Mouse (Mus musculus) small intestine, adult 2 months (tissue): ENCODE results near the gene Tut7. TPM values are rescaled to one million over a fixed set of nuclear protein-coding genes. Genes with fewer than 3 reads are reported as not detected.
A peak's percentile ranks its signal among the peaks of the same experiment; 100 is the strongest.

Experiments used
- H3K27ac ChIP-seq: fragments of 200-500 bp; 2 replicates; pipeline ENCODE4 v1.5.1; 2012; ENCODE audit warnings: low read depth, low read length, control low read depth, inconsistent platforms; ENCODE audit not compliant: insufficient read depth
- H3K27me3 ChIP-seq: fragments of 200-500 bp; 2 replicates; pipeline ENCODE4 v1.6.1; 2012; ENCODE audit warnings: mild to moderate bottlenecking, moderate library complexity, low read length, inconsistent platforms; ENCODE audit not compliant: control insufficient read depth, insufficient read depth
- H3K36me3 ChIP-seq: fragments of 200-500 bp; 2 replicates; pipeline ENCODE4 v1.6.1; 2012; ENCODE audit warnings: mild to moderate bottlenecking, low read length, control low read depth, inconsistent platforms; ENCODE audit not compliant: control insufficient read depth, insufficient read depth
- H3K4me1 ChIP-seq: fragments of 200-500 bp; 2 replicates; pipeline ENCODE4 v1.6.1; 2012; ENCODE audit warnings: low read length, inconsistent platforms, mixed read lengths; ENCODE audit not compliant: control insufficient read depth, insufficient read depth, insufficient read length
- H3K4me3 ChIP-seq: fragments of 200-500 bp; 2 replicates; pipeline ENCODE4 v1.5.1; 2012; ENCODE audit warnings: low read depth, mild to moderate bottlenecking, control low read depth, inconsistent platforms, low read length, moderate library complexity
- CTCF ChIP-seq: fragments of 200-500 bp; IDR thresholded peaks from 2 replicates; pipeline ENCODE4 v1.5.1; 2012; ENCODE audit warnings: low read depth, mild to moderate bottlenecking, control low read depth, inconsistent platforms, low read length, moderate library complexity, mixed read lengths; ENCODE audit not compliant: insufficient replicate concordance, insufficient read length; ENCODE audit errors: extremely low read depth
- POLR2A ChIP-seq: fragments of 200-500 bp; IDR thresholded peaks from 2 replicates; pipeline ENCODE4 v1.6.1; 2012; ENCODE audit warnings: low read depth, mild to moderate bottlenecking, control low read depth, inconsistent platforms, low read length, moderate library complexity
- WGBS: fragments of 180-500 bp; shearing (Covaris S2); methylation state at CpG from one replicate; pipeline ENCODE4 v1.1.7; 2018; 5-methylcytosine and 5-hydroxymethylcytosine counted together
- polyA plus RNA-seq: library from polyadenylated mRNA; depleted of rRNA; stranded (reverse); fragments of >200 nt; gene quantifications from 2 replicates; pipeline ENCODE4 v1.2.3, GENCODE M21; 2012

Tut7 gene
- polyA plus RNA-seq, 1 experiment: 33.3 TPM

DNA sequence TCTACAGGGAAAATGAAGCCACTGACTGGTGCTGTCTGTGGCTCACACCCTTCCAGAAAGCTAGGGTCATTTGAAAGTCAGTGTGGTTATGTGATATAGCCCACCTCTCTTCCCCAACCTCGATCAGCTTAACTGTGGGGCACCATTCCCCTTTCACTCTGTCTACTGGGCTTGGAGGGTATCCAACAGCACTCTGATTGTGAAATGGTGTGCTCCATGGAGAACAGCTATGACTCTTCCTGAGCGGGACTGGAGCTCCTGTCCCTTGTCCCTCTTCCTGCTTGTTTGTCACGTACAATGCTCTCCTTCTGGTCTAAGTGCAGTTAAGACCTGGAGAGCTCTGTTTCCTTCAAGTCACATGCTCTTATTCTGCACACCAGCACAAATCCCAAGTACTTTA, 47.8 kb downstream of the Tut7 start:
- H3K36me3 ChIP-seq: peaks cover 60% of the 10 kb centered on the region
- WGBS: 75% methylated on average over 3 of the region's 3 CpGs
- no peak overlapping the region for H3K27ac ChIP-seq
- H3K4me3 ChIP-seq: no peak overlapping the region
- TF ChIP-seq CTCF (no peak), POLR2A (no peak)
- peaks cover 7% of the 10 kb centered on the region; the same call in 1 of the 2 replicates for H3K4me1 ChIP-seq
- H3K27me3 ChIP-seq: no peaks in the 10 kb centered on the region

DNA sequence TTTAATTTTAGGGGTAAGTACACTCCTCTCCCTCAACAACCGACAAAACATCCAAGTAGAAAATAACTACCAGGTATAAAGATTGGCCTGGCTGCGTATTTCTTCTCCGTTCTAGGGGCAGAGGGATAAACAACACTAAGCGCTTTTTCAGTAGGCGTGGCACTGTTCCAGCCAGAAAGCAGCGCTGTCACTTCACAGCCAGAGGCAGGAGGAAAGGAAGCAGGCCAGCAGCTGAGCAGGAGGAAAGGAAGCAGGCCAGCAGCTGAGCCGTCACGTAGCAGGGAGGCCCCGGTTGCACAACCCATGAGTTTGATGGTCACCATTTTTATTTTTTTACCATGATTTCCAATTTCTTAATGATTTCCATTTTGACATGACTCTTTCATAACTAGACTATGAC, 51.7 kb downstream of the Tut7 start:
- peak overlapping the region; percentile 53 for H3K27ac ChIP-seq
- no peak overlapping the region for H3K4me3 ChIP-seq
- TF ChIP-seq CTCF (no peak), POLR2A (no peak)
- peaks cover 28% of the 10 kb centered on the region for H3K36me3 ChIP-seq
- peaks cover 21% of the 10 kb centered on the region for H3K4me1 ChIP-seq
- no peaks in the 10 kb centered on the region for H3K27me3 ChIP-seq
- 27% methylated on average over 9 of the region's 9 CpGs for WGBS

DNA sequence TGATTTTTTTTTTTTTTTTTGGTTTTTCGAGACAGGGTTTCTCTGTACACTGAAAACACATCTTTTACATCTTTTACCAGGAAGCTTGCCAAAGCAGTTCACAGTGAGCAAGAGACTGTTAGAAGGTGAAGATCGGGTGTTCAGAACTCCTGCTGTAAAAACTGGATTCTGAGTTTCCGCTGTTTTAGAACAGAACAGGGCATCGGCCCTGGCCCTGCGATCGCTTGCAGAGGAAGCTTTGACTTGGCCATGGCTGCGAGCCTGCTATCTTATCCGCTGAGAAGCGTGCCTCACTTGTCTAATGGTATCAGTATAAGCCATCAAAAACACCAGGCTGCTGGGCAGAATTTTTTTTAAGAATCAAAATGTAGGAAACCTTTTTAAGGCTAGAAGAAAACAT, 52.1 kb downstream of the Tut7 start:
- Histone ChIP-seq H3K4me3 (no peak overlapping the region), H3K4me1 (peaks cover 25% of the 10 kb centered on the region), H3K27ac (peak overlapping the region; percentile 74), H3K27me3 (no peaks in the 10 kb centered on the region), H3K36me3 (peaks cover 24% of the 10 kb centered on the region)
- whole genome bisulfite sequencing: 38% methylated on average over 9 of the region's 9 CpGs
- TF ChIP-seq POLR2A (no peak), CTCF (no peak)

DNA sequence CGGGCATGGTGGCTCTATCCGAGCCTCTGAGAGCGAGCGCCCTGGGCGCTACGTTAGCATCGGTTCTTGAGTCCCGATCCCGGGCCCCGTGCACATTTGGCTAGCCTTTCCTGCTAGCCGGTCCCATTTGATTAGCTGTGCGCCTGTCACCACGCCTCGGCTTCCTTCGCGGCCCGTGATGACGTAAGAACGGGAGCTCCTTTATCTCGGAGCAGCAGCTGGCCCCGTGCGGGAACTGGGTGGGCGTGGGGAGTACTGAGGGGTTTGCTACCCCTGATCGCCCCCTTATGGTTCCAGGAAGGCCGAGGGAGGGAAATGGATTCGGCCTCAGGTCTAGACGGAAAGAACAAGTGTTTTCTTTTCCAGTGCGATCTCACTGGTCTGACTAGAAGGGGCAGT, 52.8 kb downstream of the Tut7 start:
- H3K4me3 ChIP-seq: peak overlapping the region; percentile 68
- no peak for TF ChIP-seq CTCF
- no peaks in the 10 kb centered on the region for H3K27me3 ChIP-seq
- H3K4me1 ChIP-seq: peaks cover 26% of the 10 kb centered on the region
- H3K36me3 ChIP-seq: peaks cover 19% of the 10 kb centered on the region
- under 1% methylated on average over 28 of the region's 28 CpGs for WGBS
- H3K27ac ChIP-seq: peak overlapping the region; percentile 96

DNA sequence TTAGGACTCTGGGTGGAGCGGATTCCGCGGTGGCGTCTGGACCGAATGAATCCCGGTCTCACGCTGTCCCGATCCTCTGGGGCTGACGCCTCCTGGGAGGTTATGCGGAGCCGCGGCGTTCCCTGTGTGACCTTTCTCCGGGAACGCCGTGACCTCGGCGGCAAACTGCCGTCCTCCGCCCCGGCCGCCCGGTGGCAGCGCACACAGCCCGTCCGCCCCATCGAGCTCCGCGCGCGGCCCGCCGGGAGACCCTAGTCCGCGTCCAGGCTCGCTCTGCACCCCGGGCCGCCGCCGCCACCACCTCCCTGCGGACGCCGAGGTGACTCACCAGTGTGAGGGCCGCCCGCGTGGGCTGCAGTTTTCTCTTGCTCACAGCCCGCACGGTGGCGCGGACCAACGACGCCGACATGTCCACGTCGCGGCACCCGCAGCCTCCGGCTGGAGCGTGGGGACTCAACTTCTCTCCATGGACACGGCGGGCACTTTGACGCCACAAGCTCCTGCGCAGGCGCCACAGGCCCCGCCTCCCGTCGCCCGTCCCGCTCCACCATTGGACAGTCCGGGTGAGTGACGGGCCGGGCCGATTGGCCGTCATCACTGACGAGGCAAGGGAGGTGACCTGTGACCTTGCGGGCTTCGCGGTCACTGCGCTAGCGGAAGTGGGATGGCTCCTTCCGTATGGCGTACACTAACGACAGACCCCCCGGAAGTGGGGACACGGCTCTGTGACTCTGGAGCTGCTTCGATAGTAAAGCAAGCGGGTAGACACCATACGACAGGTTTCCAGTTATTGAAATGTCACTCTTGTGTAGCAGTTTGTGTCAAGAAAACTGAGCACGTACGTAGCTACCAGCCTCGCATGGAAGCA, 53.4 kb downstream of the Tut7 start, which contains the start of gene Isca1:
Gene Isca1 (minus strand): TSS at position 515 of the 868 bp plus-strand sequence.
- TF ChIP-seq POLR2A (peak; percentile 15), CTCF (no peak)
- H3K36me3 ChIP-seq: peaks cover 15% of the 10 kb centered on the region
- peak within 1 kb of the TSS; percentile 68 for H3K4me3 ChIP-seq
- H3K4me1 ChIP-seq: peaks cover 26% of the 10 kb centered on the region
- under 1% methylated on average over 91 of the region's 91 CpGs for WGBS
- peak within 1 kb of the TSS; percentile 96 for H3K27ac ChIP-seq
- H3K27me3 ChIP-seq: no peaks in the 10 kb centered on the region

DNA sequence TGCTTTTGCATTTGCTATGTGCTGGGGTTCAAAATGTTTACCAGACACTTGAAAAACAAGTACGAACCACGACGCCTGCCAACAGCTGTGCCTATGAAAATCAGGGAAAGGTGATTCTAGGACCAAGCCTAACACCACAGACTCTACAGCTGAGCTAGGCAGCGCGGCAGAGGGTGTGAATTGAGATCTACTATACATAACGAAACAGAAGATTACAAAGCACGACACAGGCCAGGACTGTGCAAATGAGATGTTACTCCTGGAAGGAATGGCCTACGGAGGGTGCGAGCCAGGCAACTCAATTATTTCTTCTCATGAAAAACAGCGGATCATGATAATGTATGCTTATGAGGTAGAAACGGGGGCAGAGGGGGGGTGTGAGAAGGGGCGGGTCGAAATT, 54.4 kb downstream of the Tut7 start:
- peak overlapping the region; percentile 37; the same call in 1 of the 2 replicates for H3K4me3 ChIP-seq

DNA sequence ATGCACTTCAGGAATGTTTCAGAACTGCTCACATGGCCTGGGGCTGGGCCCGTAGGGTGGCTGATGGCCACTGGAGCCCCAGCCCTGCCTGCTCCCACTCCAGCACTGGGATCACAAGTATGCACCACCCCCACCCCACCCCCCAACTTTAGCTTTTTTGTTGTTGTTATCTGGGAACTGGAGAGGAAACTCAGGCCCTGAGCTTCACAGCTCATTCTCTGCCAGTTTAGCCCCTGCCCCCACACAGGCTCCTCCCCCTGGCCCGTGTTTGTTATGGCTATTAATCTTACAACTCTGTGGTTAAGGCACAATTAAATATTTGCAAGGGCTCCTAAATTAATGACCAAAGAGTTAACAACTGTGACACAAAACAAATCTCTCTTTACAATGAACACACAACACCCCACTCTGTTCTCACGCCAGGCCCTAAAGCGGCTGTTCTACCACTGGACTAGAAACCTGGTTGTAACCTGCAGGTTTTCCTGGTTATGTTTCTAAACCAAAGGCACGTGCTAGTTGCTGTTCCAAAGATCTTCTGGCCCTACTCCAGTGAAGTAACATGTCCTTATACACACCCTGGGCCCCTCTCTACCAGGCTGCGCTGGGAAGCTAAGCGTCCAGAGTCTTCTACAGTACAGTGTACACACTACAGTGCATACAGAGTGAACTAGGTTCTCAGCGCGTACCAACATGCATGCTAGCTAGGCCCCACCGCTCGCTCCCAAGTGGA, 56.0 kb downstream of the Tut7 start:
- Histone ChIP-seq H3K4me1 (peaks cover 26% of the 10 kb centered on the region), H3K27ac (peak overlapping the region; percentile 34; the same call in 1 of the 2 replicates), H3K4me3 (0 out of 2 replicates have a peak overlapping the region, but pooled peaks have one; percentile 22), H3K27me3 (no peaks in the 10 kb centered on the region), H3K36me3 (peaks cover 9% of the 10 kb centered on the region)
- TF ChIP-seq POLR2A (no peak), CTCF (no peak)
- WGBS: 35% methylated on average over 11 of the region's 11 CpGs

More for the DNA sequence above, 54.4 kb downstream of the Tut7 start:
- 11% methylated on average over 13 of the region's 13 CpGs for WGBS
- Histone ChIP-seq H3K27ac (0 out of 2 replicates have a peak overlapping the region, but pooled peaks have one; percentile 10), H3K4me1 (peaks cover 26% of the 10 kb centered on the region), H3K36me3 (peaks cover 11% of the 10 kb centered on the region), H3K27me3 (no peaks in the 10 kb centered on the region)
- TF ChIP-seq CTCF: no peak
- TF ChIP-seq POLR2A: no peak
